Mouse (Mus musculus): ENCODE measurements around the gene Slain1.

Gene Slain1

DNA sequence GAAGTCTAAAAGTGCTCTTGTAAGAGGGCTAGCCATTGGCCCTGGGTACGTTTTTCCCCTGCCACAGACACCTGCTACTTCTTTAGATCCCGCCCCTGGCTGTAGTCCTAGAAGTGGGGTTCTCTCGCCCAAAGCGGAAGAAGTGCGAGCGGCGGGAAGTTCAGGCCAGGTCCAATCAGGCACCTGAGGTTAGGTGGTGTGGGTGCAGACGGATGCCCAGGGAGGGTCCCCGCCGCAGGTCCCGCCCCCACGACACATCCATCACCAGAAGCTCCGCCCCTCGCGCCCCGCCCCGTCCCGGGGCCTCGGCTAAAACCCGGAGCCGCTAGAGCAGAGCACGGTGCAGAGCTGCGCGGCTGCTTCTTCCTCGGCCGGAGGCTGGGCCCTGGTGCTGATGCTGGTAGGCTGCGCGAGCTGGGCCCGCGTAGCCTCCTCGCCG is at the start of gene Slain1:
Slain1 (plus strand) TSS at position 333 of the 439 bp plus-strand sequence.
- DNase-seq (ENCODE audit: inconsistent age in 2 of 2, low spot score in 1 of 2), result peak; percentile 73 to 85

GRCm38 (mm10) chr14:103608063-103608462 is 42.0 kb upstream of the Slain1 start:
- no peak for DNase-seq (ENCODE audit: inconsistent age in 2 of 2, low spot score in 1 of 2)

- no peak for DNase-seq (ENCODE audit: inconsistent age in 2 of 2, low spot score in 1 of 2)
Observed at GRCm38 (mm10) chr14:103613573-103614271, 36.3 kb upstream of the Slain1 start.

- DNase-seq (ENCODE audit: inconsistent age in 2 of 2, low spot score in 1 of 2), result no peak
Observed at GRCm38 (mm10) chr14:103614272-103614587, 35.8 kb upstream of the Slain1 start.

DNA sequence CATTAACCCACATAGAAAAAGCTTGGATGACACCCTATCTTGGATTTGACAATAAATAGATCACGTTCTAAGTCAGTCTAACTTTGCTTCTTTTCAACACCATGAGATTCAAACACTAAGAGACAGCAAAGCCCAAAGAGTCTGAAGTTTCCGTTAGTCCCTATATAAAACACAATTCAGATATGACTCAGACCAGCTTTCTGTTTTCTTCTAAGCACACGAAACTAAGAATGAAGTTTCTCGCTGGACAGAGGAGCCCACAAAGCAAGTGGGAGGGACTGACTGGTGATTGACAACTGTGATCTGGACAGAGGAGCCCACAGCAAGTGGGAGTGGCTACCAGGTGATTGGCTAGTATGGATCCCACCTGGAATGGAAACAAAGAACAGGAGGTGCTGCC is 30.3 kb upstream of the Slain1 start:
- no peak for DNase-seq (ENCODE audit: inconsistent age in 2 of 2, low spot score in 1 of 2)

DNA sequence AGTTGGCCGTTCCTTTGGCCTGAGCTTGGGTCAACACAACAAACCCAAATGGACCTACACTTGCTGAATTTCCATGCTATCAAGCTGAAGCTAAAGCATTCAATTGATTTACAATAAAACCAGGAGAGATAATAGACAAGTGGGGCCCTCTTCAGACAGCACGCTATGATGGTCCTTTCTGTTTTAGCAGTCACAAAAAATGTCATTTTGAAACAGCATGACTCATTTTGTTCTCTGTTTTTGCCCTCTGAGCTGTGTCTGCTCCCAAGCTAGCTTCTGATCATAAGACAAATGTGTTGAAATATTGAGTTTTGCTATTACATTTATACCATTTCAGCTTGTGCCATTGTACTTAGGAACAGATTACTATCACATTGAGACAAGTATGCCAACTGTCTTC is 28.8 kb upstream of the Slain1 start:
- DNase-seq (ENCODE audit: inconsistent age in 2 of 2, low spot score in 1 of 2), result no peak

DNA sequence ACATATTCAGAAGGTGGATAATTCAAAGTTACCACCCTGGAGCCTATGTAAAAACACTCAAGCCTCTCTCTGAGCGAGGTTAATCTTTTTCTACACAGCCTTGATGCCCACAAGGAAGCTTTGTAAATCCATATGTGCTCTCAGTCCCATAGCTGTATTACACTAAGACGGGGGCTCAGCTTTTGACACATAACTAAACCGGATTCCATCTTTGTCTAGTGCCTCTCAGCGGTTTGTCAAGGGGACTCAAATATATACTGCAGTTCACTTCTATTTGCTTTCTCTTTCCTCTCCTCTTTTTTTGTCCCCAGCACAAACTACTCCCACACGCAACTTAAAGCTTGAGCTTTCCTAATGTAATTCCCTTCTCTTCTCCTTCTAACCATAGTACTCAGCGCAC is 23.9 kb upstream of the Slain1 start:
- DNase-seq (ENCODE audit: inconsistent age in 2 of 2, low spot score in 1 of 2), result no peak

GRCm38 (mm10) chr14:103629639-103630364 is 20.2 kb upstream of the Slain1 start:
- DNase-seq (ENCODE audit: inconsistent age in 2 of 2, low spot score in 1 of 2), result no peak

- DNase-seq (ENCODE audit: inconsistent age in 2 of 2, low spot score in 1 of 2), result no peak
Observed at GRCm38 (mm10) chr14:103630545-103630944, 19.5 kb upstream of the Slain1 start.

DNA sequence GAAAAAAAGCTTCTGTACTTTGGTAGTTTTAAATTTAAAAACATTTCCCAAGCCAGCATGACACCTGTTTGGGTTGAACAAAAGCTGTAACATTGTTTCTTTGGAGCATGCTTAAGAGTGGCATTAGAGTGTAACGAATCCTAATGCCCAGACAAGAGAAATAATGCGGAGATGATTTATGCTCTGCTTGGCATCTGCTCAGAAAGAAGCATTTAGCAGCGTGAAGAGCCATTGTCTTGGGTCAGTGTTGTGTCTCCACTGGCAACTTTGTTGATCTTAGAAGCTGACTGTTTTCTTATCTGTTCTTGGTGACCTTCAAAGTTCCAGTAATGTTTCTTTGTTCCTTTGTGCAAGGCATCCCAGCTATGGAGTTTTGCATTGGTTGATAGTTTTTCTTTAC is 6.1 kb upstream of the Slain1 start:
- DNase-seq (ENCODE audit: inconsistent age in 2 of 2, low spot score in 1 of 2), result no peak

GRCm38 (mm10) chr14:103647981-103648380 is 2.0 kb upstream of the Slain1 start:
- DNase-seq (ENCODE audit: inconsistent age in 2 of 2, low spot score in 1 of 2), result no peak

DNA sequence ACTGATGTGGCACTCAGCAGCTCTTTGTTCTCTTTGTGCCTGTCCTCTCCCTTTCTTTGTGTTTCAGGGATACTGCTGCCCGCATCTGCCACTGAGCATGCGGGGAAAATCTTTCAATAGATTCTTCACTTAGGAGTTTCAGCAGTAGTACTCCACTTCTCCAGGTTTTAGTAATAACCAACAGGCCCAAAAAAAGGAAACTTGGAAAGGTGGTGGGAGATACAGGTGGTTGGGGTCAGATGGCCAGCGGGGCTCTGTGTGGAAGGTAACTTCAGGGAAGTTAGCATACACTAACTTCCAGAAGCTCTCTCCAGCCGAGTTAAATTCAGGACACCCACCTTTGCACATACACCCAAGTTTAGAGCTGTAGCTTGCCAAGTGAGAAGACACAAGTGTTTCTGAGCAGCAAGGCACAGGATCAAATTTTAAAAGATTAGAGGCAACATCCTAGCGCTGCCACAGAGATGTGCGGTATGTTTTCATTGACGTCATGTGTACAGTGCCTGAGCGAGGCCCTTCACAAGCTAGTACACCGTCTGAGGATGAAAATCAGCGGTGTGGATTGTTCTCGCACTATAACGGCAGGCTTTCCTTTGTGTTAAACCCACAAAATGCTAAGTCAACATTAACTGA is 1.3 kb upstream of the Slain1 start:
- no peak for DNase-seq (ENCODE audit: inconsistent age in 2 of 2, low spot score in 1 of 2)

DNA sequence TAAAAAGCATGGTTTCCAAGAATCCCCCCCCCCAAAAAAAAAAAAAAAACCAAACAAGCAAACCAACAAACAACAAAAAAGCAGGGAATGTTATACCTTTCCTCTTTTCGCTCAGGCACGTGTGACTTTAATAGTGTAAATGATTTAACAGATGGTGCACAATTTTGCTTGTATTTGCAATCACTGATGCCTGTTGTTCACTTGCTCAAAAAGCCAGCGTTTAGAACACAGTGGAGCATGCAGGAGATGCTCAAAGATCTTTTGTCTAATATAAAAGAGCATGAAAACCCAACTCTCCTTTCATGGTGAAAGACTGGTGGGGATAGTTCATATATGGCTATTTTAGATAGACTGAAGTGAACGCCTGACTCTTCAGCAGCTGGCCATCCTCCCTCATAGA is 726 bp upstream of the Slain1 start:
- no peak for DNase-seq (ENCODE audit: inconsistent age in 2 of 2, low spot score in 1 of 2)

GRCm38 (mm10) chr14:103650413-103651101 is 529 bp downstream of the Slain1 start:
- peak; percentile 46 to 75 for DNase-seq (ENCODE audit: inconsistent age in 2 of 2, low spot score in 1 of 2)

DNA sequence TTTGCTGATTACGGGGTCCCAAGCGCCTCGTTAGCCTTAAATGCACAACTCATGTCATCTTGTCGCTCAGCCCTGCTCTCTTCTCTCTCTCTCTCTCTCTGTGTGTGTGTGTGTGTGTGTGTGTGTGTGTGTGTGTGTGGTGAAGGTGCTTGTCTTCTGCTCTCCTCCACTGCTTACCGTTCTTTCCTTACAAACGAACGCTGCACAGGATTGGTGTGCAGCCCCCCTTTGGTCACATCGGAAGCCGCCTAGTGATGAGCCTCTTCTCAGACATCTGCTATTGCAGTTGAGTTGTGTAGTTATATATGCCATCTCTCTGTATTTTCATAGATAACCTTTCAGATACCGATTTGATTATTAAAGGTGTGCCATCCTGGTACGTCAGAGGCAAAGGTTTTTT is 1.1 kb downstream of the Slain1 start:
- DNase-seq (ENCODE audit: inconsistent age in 2 of 2, low spot score in 1 of 2), result no peak

DNA sequence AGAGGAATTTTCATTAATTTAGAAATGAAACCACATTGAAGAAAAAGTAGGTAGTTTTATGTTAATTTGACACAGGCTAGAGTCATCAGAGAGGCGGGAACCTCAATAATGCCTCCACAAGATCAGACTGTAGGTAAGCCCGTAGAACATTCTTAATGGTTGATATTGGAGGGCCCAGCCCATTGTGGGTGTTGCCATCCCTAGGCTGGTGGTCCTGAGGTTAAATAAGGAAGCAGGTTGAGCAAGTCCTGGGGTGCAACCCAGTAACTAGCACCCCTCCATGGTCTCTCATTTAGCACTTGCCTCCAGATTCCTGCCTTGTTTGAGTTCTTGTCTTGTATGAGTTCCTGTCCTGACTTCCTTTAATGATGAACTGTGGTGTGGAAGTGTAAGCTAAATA is 1.5 kb downstream of the Slain1 start:
- no peak for DNase-seq (ENCODE audit: inconsistent age in 2 of 2, low spot score in 1 of 2)

GRCm38 (mm10) chr14:103652524-103652923 is 2.5 kb downstream of the Slain1 start:
- no peak for DNase-seq (ENCODE audit: inconsistent age in 2 of 2, low spot score in 1 of 2)

DNA sequence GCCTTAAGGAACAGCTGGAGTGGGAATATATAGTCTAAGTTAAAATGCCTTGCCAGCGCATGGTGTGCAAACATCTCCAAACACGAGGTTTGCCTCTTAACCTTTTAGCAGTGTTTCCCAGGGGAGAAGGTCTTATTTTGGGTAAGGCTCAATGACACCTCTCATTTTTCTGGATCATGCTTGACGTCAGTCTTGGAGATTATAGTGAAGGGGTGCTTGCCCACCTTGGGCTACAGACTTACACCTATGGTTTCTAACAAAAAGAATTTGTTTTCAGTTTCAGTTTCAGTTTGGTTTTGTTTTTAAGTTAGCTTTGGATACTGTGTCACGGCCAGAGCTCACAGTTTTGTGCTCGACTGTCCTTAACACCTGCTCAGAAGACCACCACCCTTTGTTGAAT is 3.8 kb downstream of the Slain1 start:
- no peak for DNase-seq (ENCODE audit: inconsistent age in 2 of 2, low spot score in 1 of 2)

- DNase-seq (ENCODE audit: inconsistent age in 2 of 2, low spot score in 1 of 2), result no peak
Observed at GRCm38 (mm10) chr14:103655448-103655847, 5.4 kb downstream of the Slain1 start.

DNA sequence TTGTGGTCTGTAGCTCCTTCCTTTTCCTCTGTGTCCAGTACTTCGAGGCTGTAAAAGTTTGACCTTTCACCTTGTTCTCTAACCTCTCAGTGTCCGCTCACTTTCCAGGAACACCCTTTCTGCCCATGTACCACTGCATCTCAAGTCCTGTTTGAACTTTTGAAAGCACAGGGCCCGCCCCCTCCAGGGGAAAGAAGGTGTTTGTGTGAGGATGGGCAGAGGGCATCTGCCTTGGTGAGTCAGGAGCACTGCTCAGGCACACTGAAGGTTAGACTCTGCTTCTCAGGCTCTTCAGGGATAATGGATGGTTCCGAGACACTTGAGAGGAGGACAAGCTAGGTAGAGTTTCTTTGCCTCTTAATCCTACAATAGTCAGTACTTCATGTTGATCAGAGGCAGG is 7.8 kb downstream of the Slain1 start:
- no peak for DNase-seq (ENCODE audit: inconsistent age in 2 of 2, low spot score in 1 of 2)

- DNase-seq (ENCODE audit: inconsistent age in 2 of 2, low spot score in 1 of 2), result no peak
Observed at GRCm38 (mm10) chr14:103663026-103663425, 13.0 kb downstream of the Slain1 start.

DNA sequence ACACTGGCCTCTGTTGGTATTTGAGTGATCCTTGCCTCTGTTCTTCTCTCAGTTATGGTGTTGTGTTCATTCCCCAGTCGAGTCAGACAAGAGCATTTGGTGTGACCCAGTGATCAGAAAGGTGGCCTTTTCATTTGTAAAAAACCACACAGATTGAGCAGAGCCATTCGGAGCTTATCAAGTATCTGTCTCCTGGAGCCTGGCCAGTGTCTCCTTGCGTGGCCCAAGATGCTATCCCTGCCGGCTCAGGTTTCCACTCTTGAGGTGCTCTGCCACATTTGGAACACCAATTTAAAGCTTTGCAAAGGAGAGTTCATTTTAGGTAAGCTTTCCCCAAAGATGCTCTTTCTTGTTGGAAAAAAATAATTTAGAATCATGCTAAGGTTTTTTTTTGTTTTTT is 14.4 kb downstream of the Slain1 start:
- DNase-seq (ENCODE audit: inconsistent age in 2 of 2, low spot score in 1 of 2), result no peak
